Mouse (Mus musculus) layer of hippocampus, adult 11-12 months (tissue): Measurements from ENCODE around the gene Gm14419.
"Not testable (repeated sequence)": the region's sequence is repeated elsewhere in the genome, so short reads cannot be mapped to it uniquely, and the experiment has no call there.

Source experiments
- DNase-seq: peaks from one replicate; pipeline ENCODE4 v3.0.0; 2022; ENCODE audit warnings: low spot score

Gene Gm14419

DNA sequence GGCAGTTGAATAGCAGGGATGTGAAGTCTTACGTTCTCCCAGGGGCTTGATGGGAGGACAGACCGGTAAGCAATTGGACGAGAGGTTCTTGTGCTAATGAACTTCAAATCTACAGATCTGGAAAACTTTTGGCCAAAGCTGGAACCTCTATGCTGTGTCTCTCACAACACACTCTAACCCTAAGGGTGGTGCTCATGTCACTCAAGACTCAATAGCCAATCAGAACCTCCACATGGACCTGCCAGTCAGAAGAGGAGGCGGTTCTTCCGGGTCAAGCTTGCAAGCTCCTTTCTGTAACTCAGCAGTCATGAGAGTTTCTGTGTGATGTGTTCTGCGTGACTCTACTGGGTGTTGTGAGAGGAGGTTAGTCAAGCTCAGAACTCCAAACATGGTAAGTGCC is at the start of gene Gm14419:
TSS of gene Gm14419 (plus strand) at position 301 of the 400 bp plus-strand sequence.
- not testable (repeated sequence) for DNase-seq
